Mouse (Mus musculus) small intestine, adult 2 months (tissue): ENCODE measurements around the gene Pik3c2b.

ENCODE experiments used
- CTCF ChIP-seq: fragments of 200-500 bp; IDR thresholded peaks from 2 replicates; pipeline ENCODE4 v1.5.1; 2012; ENCODE audit warnings: low read depth, mild to moderate bottlenecking, control low read depth, inconsistent platforms, low read length, moderate library complexity, mixed read lengths; ENCODE audit not compliant: insufficient replicate concordance, insufficient read length; ENCODE audit errors: extremely low read depth
- POLR2A ChIP-seq: fragments of 200-500 bp; IDR thresholded peaks from 2 replicates; pipeline ENCODE4 v1.6.1; 2012; ENCODE audit warnings: low read depth, mild to moderate bottlenecking, control low read depth, inconsistent platforms, low read length, moderate library complexity

DNA sequence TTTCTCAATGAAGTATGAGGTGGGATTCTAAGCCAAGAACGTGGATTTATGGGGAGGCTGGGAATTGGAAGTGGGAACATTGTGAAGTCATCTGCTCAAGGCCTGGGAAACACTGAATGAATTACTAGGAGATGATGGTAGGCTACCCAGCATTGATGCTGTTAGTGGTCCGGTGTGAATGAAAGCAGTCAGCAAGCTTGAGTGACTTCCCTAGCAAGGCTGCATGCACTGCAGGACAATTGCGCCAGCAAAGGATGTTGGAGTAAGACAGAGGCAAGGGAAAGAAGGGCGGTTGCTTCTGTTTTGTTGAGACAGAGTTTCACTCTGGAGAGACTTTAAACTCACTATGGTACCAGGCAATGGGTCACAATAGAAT lies 80.9 kb downstream of the Pik3c2b start:
- TF ChIP-seq POLR2A, result no peak
- TF ChIP-seq CTCF, result no peak
